Mouse (Mus musculus): ENCODE data around the gene Ubash3b.

DNA sequence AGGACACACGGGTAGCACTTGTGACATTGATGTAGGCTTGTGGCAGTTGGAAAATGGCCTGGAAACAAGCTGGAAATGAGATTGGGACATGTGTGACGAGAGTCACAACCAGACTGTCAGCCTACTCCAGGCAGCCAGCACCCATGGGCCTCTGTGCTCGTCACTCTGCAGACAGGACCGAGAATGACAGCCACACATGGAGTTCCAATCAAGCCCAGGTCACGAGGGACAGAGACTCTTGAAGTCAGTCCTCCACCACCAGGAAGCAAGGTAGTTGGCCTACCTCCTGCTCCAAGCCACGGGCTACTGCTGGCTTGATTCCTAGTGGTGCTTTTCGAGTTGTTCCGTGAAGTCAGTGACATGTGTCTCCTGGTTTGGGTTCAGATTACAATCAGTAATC lies 20.3 kb upstream of the Ubash3b start:
- TF ChIP-seq CTCF (IDR thresholded peaks at IDR 0.05; ENCODE audit: borderline replicate concordance, insufficient read depth, low read depth, low read length): no peak
- no peak for TF ChIP-seq POLR2A (IDR thresholded peaks at IDR 0.05; ENCODE audit: borderline replicate concordance, insufficient read depth, low read length)
